Mouse (Mus musculus): ENCODE data around the gene Morn1. TPM values are rescaled to one million over a fixed set of nuclear protein-coding genes. Genes with fewer than 3 reads are reported as not detected.

The Morn1 gene
- polyA plus RNA-seq, 1 experiment from 2014 or later: 3.6 TPM

DNA sequence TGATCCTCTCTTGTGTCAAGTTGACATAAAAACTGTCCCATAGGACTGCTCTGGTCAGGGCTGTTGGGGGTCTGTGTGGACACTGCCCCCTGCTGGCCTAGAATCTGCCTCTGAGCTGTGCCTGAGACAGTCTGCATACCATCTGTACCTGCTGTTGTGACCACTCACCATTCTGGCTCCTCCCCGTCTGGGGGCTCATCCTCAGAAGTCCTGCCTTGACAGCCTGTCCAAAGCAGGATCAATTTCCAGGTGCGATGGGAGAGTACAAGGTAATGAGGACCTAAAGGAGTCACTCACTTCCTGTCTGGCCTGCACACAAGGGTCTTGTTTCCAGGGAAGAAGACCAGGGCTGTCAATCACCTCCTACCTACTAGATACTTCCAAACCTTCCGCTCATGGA lies 8.2 kb downstream of the Morn1 start:
- in situ Hi-C loops (cut with MboI; ENCODE audit: low pct_unique_long_range_greater_than_20kb): loop anchor here (5.0 kb wide), 1 partner anchor 213 kb away; no protein-coding TSS in a partner anchor
- ChIA-PET CTCF (interaction anchor here (0.7 to 7.9 kb wide), 10 partner anchors 10 to 213 kb away, joined by 3 to 50 read pairs (median 3); partner anchors contain the start of gene Faap20), POLR2A (interaction anchor here (1.6 kb wide), 1 partner anchor 122 kb away, joined by 6 read pairs; no protein-coding TSS in a partner anchor)
- no peak for DNase-seq (ENCODE audit: low read depth, low spot score)
- no peak for ATAC-seq
- no peaks in the 10 kb centered on the region for H3K27me3 ChIP-seq
- TF ChIP-seq CTCF (IDR thresholded peaks at IDR 0.05): no peak

DNA sequence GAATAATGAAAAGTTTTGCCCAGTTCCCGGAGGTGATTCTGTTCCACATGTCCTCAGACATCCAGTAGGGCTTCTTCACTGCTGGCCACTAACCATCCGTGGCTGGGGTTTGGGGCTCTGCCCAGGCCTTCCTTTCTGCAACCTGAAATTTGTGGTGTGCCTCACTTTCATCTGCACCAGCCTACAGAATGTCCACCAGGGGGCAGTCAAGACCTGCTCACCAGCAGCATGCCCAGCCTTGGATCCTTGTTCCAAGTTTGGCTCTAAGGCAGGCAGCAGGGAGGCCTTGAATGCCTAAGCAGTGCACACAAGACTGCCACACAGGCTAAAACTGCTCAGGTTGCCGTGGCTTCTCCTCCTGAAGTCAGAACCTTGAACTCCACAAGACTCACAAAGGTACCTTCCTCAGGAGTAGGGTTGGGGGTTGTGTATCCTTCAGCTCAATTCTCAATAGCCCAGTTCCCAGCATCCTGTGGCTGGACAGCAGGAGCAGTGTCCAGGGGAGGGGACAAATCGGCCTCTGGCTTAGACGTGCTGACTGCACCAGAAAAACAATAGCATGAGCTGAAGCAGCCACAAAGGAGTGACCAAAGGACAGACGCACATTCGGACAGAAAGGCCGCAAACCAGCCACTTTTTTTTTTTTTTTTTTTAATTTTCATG lies 9.0 kb downstream of the Morn1 start:
- POLR2A ChIA-PET: interaction anchor here (1.6 kb wide), 1 partner anchor 121 kb away, joined by 6 read pairs; no protein-coding TSS in a partner anchor
- CTCF ChIA-PET: interaction anchor here (0.7 to 7.9 kb wide), 7 partner anchors 9 to 213 kb away, joined by 3 to 50 read pairs (median 4); partner anchors contain the start of genes Faap20, Morn1 and Rer1
- in situ Hi-C loops (cut with MboI; ENCODE audit: low pct_unique_long_range_greater_than_20kb): loop anchor here (5.0 kb wide), 1 partner anchor 152 kb away; the partner anchor contains the start of gene Faap20
- H3K27me3 ChIP-seq: no peaks in the 10 kb centered on the region
- TF ChIP-seq CTCF (IDR thresholded peaks at IDR 0.05): no peak
- DNase-seq (ENCODE audit: low read depth, low spot score): peak; percentile 83
- ATAC-seq: peak; percentile 74

DNA sequence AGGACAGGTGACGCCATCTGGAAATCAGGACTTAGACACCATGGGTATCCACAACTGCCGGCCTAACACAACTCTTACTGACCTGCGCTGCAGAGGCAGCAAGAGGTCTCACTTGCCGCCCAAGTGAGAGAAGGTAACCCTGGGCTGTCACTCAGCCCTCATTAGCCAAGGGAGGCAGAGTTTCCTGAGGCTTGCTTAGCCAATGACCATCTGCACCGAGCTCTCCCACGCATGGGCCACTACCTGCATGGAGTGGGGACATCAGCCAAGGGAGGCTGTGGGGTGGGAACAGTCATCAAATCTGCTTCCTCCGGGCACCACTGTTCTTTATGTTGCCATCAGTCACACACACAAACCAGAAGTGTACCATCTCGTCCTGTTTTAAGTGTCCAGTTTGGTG lies 9.6 kb downstream of the Morn1 start:
- POLR2A ChIA-PET: interaction anchor here (0.6 to 1.6 kb wide), 2 partner anchors 80 to 121 kb away, joined by 3 to 6 read pairs; no protein-coding TSS in a partner anchor
- TF ChIP-seq CTCF (IDR thresholded peaks at IDR 0.05): no peak
- DNase-seq (ENCODE audit: low read depth, low spot score) (no peak), ATAC-seq (no peak)
- in situ Hi-C loops (cut with MboI; ENCODE audit: low pct_unique_long_range_greater_than_20kb): loop anchor here (5.0 kb wide), 1 partner anchor 151 kb away; the partner anchor contains the start of gene Faap20
- CTCF ChIA-PET: interaction anchor here (0.9 to 7.9 kb wide), 5 partner anchors 9 to 154 kb away, joined by 3 to 50 read pairs (median 4); partner anchors contain the start of genes Faap20, Morn1 and Rer1
- H3K27me3 ChIP-seq: no peaks in the 10 kb centered on the region

DNA sequence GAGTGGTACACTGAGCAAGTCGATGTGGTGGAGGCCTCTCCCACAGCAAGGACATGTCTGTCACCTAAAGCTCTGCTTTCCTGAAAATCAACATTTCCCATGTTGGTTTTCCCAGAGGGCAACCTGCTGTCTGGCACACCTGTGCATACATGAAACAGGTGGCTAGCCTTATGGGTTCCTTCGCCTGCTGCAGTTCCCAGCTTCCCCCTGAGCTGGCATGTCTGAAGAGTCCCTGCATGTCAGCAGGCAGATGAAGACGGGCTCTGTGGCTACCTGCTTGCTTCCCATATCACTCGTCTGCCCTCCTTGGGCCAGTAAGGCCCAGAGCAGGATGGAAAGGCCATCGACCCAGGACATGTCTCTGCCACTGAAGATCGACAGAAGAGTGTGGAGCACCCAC lies 11.1 kb downstream of the Morn1 start:
- ChIA-PET CTCF (interaction anchor here (7.9 kb wide), 1 partner anchor 153 kb away, joined by 50 read pairs; the partner anchor contains the start of gene Faap20), POLR2A (interaction anchor here (1.2 kb wide), 1 partner anchor 152 kb away, joined by 3 read pairs; the partner anchor contains the start of gene Faap20)
- in situ Hi-C loops (cut with MboI; ENCODE audit: low pct_unique_long_range_greater_than_20kb): loop anchor here (5.0 kb wide), 1 partner anchor 150 kb away; the partner anchor contains the start of gene Faap20

DNA sequence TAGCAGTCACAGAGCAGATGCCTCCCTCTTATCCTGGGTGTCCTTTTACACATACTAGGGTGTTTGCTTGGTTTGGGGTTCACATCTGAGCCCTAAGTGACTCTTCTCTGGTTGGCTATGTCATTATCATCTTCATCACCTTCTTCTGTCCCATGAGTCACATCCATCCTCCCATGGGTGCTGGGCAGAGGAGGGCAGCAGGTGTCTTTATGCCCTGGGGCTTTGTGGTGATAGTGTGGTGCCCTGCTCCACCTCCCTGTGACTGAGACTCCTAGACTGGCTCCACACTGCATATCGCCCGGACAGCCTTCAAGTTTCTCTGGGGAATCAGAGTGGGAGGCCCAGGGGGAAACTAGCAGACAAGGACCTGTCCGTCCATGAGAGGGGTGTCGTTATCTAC lies 12.2 kb downstream of the Morn1 start:
- CTCF ChIA-PET: interaction anchor here (7.9 kb wide), 1 partner anchor 152 kb away, joined by 50 read pairs; the partner anchor contains the start of gene Faap20
- ATAC-seq: no peak

More for the DNA sequence above, 11.1 kb downstream of the Morn1 start:
- ATAC-seq: no peak
- DNase-seq (ENCODE audit: low read depth, low spot score): no peak
- H3K27me3 ChIP-seq: no peaks in the 10 kb centered on the region
- TF ChIP-seq CTCF (IDR thresholded peaks at IDR 0.05): no peak

DNA sequence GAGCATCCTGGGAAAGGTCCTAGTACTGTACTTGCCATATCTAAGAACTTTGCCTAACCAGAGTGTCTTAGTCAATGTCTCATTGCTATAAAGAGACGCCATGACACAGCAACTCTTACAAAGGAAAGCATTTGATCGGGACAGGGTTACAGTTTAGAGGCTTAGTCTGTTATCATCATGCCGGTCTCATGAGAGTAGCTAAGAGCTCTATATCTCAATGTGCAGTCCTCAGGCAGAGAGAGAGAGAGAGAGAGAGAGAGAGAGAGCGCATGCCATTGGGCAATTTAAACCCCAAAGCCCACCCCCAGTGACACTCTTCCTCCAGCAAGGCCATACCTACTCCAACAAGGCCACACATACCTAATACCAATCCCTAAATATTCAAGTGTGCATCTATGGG lies 21.5 kb downstream of the Morn1 start:
- DNase-seq (ENCODE audit: low read depth, low spot score) (no peak), ATAC-seq (no peak)
- no peak for TF ChIP-seq CTCF (IDR thresholded peaks at IDR 0.05)
- H3K27me3 ChIP-seq: no peaks in the 10 kb centered on the region
- in situ Hi-C loops (cut with MboI; ENCODE audit: low pct_unique_long_range_greater_than_20kb): no loop called here
- ChIA-PET POLR2A (interaction anchor here (0.6 to 1.2 kb wide), 2 partner anchors 113 to 204 kb away, joined by 3 read pairs; no protein-coding TSS in a partner anchor), CTCF (no interaction called here)

More for the DNA sequence above, 12.2 kb downstream of the Morn1 start:
- TF ChIP-seq CTCF (IDR thresholded peaks at IDR 0.05): no peak
- DNase-seq (ENCODE audit: low read depth, low spot score): no peak
- in situ Hi-C loops (cut with MboI; ENCODE audit: low pct_unique_long_range_greater_than_20kb): loop anchor here (5.0 kb wide), 1 partner anchor 149 kb away; the partner anchor contains the start of gene Faap20
- POLR2A ChIA-PET: interaction anchor here (1.2 kb wide), 1 partner anchor 125 kb away, joined by 3 read pairs; no protein-coding TSS in a partner anchor
- no peaks in the 10 kb centered on the region for H3K27me3 ChIP-seq

DNA sequence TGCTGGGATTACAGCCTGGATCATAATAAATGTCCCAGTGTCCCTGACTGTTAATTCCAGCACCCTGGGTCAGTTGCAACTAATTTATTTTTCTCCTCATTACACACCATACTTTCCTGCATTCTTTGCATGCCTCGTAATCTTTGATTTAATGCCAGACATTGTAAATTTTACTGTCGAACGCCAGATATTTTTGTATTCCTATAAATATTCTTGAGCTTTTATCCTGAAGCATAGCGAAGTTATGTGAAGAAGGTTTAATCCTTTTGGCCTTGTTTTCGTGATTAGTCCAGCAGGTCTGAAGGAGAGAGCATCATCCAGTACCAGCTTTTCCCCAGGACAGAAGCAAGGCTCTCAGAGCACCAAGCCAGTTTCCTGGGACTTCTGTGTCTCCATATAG lies 23.1 kb downstream of the Morn1 start:
- in situ Hi-C loops (cut with MboI; ENCODE audit: low pct_unique_long_range_greater_than_20kb): no loop called here
- ChIA-PET POLR2A (no interaction called here), CTCF (interaction anchor here (0.9 to 1.9 kb wide), 3 partner anchors 14 to 140 kb away, joined by 3 to 6 read pairs (median 3); partner anchors contain the start of gene Faap20)
- ATAC-seq (no peak), DNase-seq (ENCODE audit: low read depth, low spot score) (no peak)
- no peaks in the 10 kb centered on the region for H3K27me3 ChIP-seq
- no peak for TF ChIP-seq CTCF (IDR thresholded peaks at IDR 0.05)

DNA sequence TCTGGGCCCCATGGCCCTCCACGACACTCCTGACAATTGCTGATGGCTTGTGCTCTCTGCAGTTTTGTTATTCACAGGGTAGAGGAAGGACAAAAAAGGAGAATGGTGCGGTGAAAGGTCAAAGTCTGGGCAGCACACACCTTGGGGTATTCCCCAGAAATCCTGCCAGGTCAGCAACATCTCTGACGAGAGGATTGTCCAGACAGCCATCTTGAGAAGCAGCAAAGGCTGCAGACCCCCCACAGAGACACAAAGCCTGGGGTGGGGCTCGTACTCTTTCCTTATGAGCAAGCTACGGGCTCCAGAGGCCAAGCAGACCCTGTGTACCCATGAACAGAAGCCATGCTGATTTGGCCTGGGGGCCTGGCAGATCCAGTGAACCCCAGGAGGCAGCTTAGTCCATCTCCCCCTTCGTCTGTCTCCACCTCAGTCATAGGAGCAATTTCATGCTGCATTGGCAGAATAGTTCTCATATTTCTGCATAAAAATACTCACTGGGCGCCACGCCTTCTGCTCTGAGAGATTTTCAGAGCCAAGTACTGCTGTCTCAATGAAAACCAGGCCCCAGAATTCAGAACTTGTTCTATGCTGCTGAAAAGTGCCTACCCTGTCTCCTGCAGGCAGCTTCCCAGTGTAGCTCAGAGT lies 27.5 kb downstream of the Morn1 start:
- H3K27me3 ChIP-seq: no peaks in the 10 kb centered on the region
- DNase-seq (ENCODE audit: low read depth, low spot score) (no peak), ATAC-seq (no peak)
- in situ Hi-C loops (cut with MboI; ENCODE audit: low pct_unique_long_range_greater_than_20kb): no loop called here
- ChIA-PET CTCF (interaction anchor here (1.3 kb wide), 1 partner anchor 136 kb away, joined by 5 read pairs; the partner anchor contains the start of gene Faap20), POLR2A (interaction anchor here (0.7 kb wide), 1 partner anchor 175 kb away, joined by 3 read pairs; no protein-coding TSS in a partner anchor)
- no peak for TF ChIP-seq CTCF (IDR thresholded peaks at IDR 0.05)

DNA sequence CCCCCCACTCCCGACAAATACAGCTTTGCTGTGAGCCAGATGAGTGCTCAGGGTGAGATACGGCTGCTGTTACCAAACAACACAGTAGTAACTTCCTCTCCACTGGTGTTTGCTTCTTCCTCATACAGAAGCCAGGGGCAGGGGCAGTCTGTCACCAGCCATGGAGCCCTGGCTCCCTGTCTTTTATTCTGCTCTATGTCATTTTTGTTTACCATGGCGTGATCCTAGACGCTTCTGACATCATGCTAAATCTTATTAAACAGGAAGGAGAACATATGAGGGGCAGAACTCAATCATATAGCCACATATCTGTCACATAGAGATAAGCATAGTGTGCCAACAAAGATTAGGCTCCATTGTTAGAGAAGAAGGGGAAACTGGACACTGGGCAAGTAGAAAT lies 30.2 kb downstream of the Morn1 start:
- CTCF ChIA-PET: no interaction called here
- TF ChIP-seq CTCF (IDR thresholded peaks at IDR 0.05): no peak
- DNase-seq (ENCODE audit: low read depth, low spot score) (no peak), ATAC-seq (no peak)
- no peaks in the 10 kb centered on the region for H3K27me3 ChIP-seq
- in situ Hi-C loops (cut with MboI; ENCODE audit: low pct_unique_long_range_greater_than_20kb): no loop called here
- POLR2A ChIA-PET: no interaction called here

DNA sequence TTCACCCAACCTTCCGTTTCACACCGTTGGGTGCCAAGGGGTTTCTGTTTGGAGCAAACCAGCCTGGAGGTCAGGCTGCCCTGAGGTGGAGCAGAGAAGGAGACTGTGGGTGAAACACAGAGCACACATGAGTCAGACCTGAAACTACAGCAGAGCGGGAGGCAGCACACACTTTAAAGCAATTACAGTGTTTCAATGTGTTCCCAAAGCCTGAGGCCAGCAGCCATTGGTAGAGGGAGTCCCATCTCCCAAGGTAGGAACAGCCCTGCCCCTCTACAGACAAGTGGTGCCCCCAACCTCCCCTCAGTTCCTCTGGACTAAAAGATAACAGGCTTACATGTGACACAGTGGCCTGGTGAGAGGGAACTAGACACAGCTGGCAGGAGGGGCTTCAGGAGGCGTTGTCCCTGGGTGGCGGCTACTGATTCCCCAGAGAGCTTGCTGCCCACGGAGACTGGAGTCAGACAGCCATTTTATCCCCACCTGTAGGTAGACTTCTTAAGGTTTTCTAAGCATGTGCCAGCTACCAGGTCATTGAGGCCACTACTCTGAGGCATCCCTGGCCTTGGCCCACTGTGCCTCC lies 31.1 kb downstream of the Morn1 start:
- in situ Hi-C loops (cut with MboI; ENCODE audit: low pct_unique_long_range_greater_than_20kb): no loop called here
- no peak for ATAC-seq
- CTCF ChIA-PET: no interaction called here
- TF ChIP-seq CTCF (IDR thresholded peaks at IDR 0.05): no peak
- H3K27me3 ChIP-seq: no peaks in the 10 kb centered on the region
- POLR2A ChIA-PET: no interaction called here
- no peak for DNase-seq (ENCODE audit: low read depth, low spot score)

Data from Patski (cell line).